Mouse (Mus musculus): ENCODE data around the gene Alx3. TPM values are rescaled to one million over a fixed set of nuclear protein-coding genes. Genes with fewer than 3 reads are reported as not detected.

Gene Alx3
- polyA plus RNA-seq, 1 experiment from 2014 or later: 0.74 TPM

DNA sequence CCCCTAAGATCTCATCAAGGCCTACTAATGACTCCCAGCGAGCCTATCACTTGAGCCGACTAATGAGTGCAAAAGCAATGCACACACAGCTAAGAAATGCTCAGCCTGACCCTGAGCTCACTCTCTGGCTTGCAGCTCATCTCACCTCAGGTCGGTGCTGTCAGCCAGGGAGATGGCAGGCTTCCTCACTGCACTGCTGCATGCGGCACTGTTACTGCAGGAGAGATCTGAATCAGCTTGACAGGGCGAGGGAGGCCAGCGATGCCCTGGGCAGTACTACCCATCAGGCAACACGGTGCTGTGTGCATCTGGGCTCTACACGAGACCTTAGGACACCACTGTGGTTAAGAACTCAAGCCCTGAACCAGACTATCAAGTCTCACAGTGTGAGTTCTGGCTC, 30.7 kb downstream of the Alx3 start:
- Histone ChIP-seq H3K4me2 (ENCODE audit: low read length) (no peak overlapping the region), H3K9ac (replicated peaks; ENCODE audit: low read length) (no peak overlapping the region), H3K27me3 (ENCODE audit: control insufficient read depth, insufficient read depth, low read length) (no peaks in the 10 kb centered on the region), H3K4me1 (ENCODE audit: control insufficient read depth, insufficient read depth, low read length) (peaks cover 20% of the 10 kb centered on the region), H3K4me3 (replicated peaks; ENCODE audit: low read depth, low read length) (no peak overlapping the region), H3K36me3 (ENCODE audit: control insufficient read depth, insufficient read depth, low read length) (peaks cover 88% of the 10 kb centered on the region), H3K27ac (replicated peaks; ENCODE audit: low read depth, low read length) (no peak overlapping the region), H3K9me3 (ENCODE audit: control insufficient read depth, low read length) (no peaks in the 10 kb centered on the region)
- 89% methylated on average over 8 of the region's 8 CpGs for WGBS
- no peak for DNase-seq
- ATAC-seq (ENCODE audit: low FRiP score, low TSS enrichment): no peak

DNA sequence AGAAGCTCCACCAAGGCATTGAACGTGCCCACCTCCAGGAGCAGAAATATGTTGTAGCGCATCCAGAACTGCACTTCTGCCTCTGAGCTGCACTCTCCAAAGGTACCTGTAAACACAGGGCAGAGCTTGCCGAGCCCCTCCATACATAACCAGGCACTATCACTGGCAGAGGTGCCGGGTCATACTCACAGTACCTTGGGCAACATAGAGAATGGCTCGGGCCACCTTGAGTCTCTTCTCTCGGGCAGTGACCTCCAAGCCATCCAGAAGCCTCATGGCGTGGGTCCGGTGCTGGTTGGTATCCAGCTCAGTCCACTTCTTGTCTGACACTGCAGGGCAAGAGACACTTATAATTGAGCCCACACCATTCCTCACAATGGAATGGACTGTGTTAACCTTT, 31.9 kb downstream of the Alx3 start:
- DNase-seq (no peak), ATAC-seq (ENCODE audit: low FRiP score, low TSS enrichment) (no peak)
- Histone ChIP-seq H3K9me3 (ENCODE audit: control insufficient read depth, low read length) (no peaks in the 10 kb centered on the region), H3K27me3 (ENCODE audit: control insufficient read depth, insufficient read depth, low read length) (no peaks in the 10 kb centered on the region), H3K4me1 (ENCODE audit: control insufficient read depth, insufficient read depth, low read length) (peaks cover 20% of the 10 kb centered on the region), H3K4me2 (ENCODE audit: low read length) (no peak overlapping the region), H3K36me3 (ENCODE audit: control insufficient read depth, insufficient read depth, low read length) (peaks cover 76% of the 10 kb centered on the region), H3K27ac (replicated peaks; ENCODE audit: low read depth, low read length) (no peak overlapping the region), H3K4me3 (replicated peaks; ENCODE audit: low read depth, low read length) (no peak overlapping the region), H3K9ac (replicated peaks; ENCODE audit: low read length) (no peak overlapping the region)
- WGBS: 97% methylated on average over 8 of the region's 8 CpGs

DNA sequence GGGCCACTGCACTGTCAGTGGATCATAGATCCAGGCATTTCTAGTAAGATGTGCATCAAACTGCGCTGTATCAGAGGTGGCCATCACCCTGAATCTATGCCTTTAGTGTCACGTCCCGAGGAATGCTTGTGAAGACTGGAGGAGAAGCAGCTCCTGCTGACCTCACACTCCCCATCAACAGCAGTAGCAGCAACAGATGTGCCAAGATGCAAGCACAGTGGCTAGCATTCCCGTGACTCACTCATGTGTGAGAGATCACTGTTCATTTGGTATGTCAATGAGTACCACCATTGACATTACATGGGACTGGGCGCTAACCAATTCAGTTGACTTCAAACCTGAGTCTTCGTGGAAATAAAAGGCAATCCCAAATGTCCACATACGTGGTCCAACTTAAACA, 32.8 kb downstream of the Alx3 start:
- Histone ChIP-seq H3K4me3 (replicated peaks; ENCODE audit: low read depth, low read length) (no peak overlapping the region), H3K9me3 (ENCODE audit: control insufficient read depth, low read length) (no peaks in the 10 kb centered on the region), H3K27me3 (ENCODE audit: control insufficient read depth, insufficient read depth, low read length) (no peaks in the 10 kb centered on the region), H3K4me2 (ENCODE audit: low read length) (no peak overlapping the region), H3K4me1 (ENCODE audit: control insufficient read depth, insufficient read depth, low read length) (peaks cover 20% of the 10 kb centered on the region), H3K9ac (replicated peaks; ENCODE audit: low read length) (no peak overlapping the region), H3K27ac (replicated peaks; ENCODE audit: low read depth, low read length) (no peak overlapping the region), H3K36me3 (ENCODE audit: control insufficient read depth, insufficient read depth, low read length) (peaks cover 68% of the 10 kb centered on the region)
- WGBS: 90% methylated on average over 7 of the region's 7 CpGs
- no peak for DNase-seq
- no peak for ATAC-seq (ENCODE audit: low FRiP score, low TSS enrichment)

- H3K36me3 ChIP-seq (ENCODE audit: control insufficient read depth, insufficient read depth, low read length): peaks cover 59% of the 10 kb centered on the region
- H3K4me3 ChIP-seq (replicated peaks; ENCODE audit: low read depth, low read length): no peak overlapping the region
- H3K27ac ChIP-seq (replicated peaks; ENCODE audit: low read depth, low read length): no peak overlapping the region
- peaks cover 20% of the 10 kb centered on the region for H3K4me1 ChIP-seq (ENCODE audit: control insufficient read depth, insufficient read depth, low read length)
- no peak overlapping the region for H3K4me2 ChIP-seq (ENCODE audit: low read length)
- H3K9me3 ChIP-seq (ENCODE audit: control insufficient read depth, low read length): no peaks in the 10 kb centered on the region
- H3K27me3 ChIP-seq (ENCODE audit: control insufficient read depth, insufficient read depth, low read length): no peaks in the 10 kb centered on the region
- 97% methylated on average over 2 of the region's 2 CpGs for WGBS
- H3K9ac ChIP-seq (replicated peaks; ENCODE audit: low read length): no peak overlapping the region; the same call in 1 of the 2 replicates
- no peak for DNase-seq
- ATAC-seq (ENCODE audit: low FRiP score, low TSS enrichment): no peak
These were observed 33.7 kb downstream of the Alx3 start for GRCm38 (mm10) chr3:107628551-107628950.

DNA sequence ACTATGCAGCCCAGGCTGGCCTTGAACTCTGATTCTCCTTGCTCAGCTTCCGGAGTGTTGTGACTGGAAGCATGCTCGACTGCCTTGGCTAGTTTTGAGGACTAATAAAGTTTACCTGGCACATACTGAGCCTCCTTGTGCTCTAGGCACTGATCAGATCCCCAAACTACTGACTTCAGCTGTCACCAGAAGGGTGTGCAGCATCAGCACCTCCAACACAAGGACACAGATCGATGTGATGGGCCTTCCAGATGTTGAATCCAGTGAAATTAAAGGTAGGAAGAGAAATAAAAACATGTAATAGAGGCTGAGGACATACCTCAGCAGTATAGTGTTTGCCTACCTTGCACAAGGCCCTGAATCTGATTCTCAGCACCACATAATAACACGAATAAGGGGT, 34.6 kb downstream of the Alx3 start:
- Histone ChIP-seq H3K9ac (replicated peaks; ENCODE audit: low read length) (0 out of 2 replicates have a peak overlapping the region, but pooled peaks have one; percentile 23), H3K4me2 (ENCODE audit: low read length) (peak overlapping the region; percentile 74; the same call in 1 of the 2 replicates), H3K27me3 (ENCODE audit: control insufficient read depth, insufficient read depth, low read length) (no peaks in the 10 kb centered on the region), H3K36me3 (ENCODE audit: control insufficient read depth, insufficient read depth, low read length) (peaks cover 50% of the 10 kb centered on the region), H3K4me3 (replicated peaks; ENCODE audit: low read depth, low read length) (no peak overlapping the region), H3K4me1 (ENCODE audit: control insufficient read depth, insufficient read depth, low read length) (peaks cover 20% of the 10 kb centered on the region), H3K9me3 (ENCODE audit: control insufficient read depth, low read length) (no peaks in the 10 kb centered on the region), H3K27ac (replicated peaks; ENCODE audit: low read depth, low read length) (no peak overlapping the region)
- DNase-seq (no peak), ATAC-seq (ENCODE audit: low FRiP score, low TSS enrichment) (no peak)
- 95% methylated on average over 4 of the region's 4 CpGs for WGBS

DNA sequence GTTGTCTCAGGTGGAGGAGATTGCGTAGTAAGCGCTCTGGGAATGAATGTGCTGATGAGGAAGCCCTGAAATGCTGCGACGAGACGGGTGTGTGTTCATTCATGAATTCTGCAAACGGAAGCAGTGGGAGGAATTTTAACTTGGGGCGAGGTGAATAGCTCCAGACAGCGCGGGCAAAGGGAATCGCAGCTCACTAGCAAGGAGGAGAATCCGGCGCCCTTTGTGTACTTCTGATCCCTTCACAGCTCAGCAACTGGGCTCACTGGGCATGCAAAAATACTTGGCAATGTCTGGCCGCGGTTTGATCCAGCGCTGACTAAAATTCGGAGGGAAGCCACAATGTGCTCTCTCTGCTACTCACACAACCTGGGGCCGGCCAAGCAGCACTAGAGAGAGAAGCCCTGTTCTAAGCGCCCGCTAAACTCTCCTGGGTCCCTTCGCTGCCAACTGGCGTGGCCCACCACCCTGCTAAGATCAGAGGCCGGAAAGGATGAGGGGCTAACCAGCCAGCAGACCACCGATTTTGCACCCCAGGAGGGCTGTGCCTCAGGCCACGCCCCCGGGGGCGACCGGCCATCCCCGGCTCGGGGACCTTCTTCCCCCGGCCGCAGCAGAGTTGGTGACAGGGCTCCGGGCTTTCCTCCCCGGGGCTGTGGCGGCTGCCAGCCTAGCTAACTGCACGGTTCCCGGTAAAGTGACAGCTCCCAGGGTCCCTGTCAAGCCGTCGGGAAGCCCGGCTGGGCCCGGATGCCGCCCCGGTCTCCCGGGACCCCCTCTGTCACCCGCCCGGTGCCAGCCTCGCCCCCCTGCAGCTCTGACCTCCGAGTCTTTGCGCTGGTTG, 36.1 kb downstream of the Alx3 start, which contains the start of gene Gm10961:
Gm10961 (plus strand) TSS at position 641 of the 841 bp plus-strand sequence.
- H3K4me2 ChIP-seq (ENCODE audit: low read length): peak within 1 kb of the TSS; percentile 74
- WGBS: under 1% methylated on average over 47 of the region's 48 CpGs
- peak within 1 kb of the TSS; percentile 98 for H3K27ac ChIP-seq (replicated peaks; ENCODE audit: low read depth, low read length)
- peaks cover 35% of the 10 kb centered on the region for H3K36me3 ChIP-seq (ENCODE audit: control insufficient read depth, insufficient read depth, low read length)
- DNase-seq (peak; percentile 67), ATAC-seq (ENCODE audit: low FRiP score, low TSS enrichment) (peak; percentile 87)
- no peaks in the 10 kb centered on the region for H3K9me3 ChIP-seq (ENCODE audit: control insufficient read depth, low read length)
- H3K27me3 ChIP-seq (ENCODE audit: control insufficient read depth, insufficient read depth, low read length): no peaks in the 10 kb centered on the region
- H3K4me1 ChIP-seq (ENCODE audit: control insufficient read depth, insufficient read depth, low read length): peaks cover 20% of the 10 kb centered on the region
- peak within 1 kb of the TSS; percentile 99 for H3K4me3 ChIP-seq (replicated peaks; ENCODE audit: low read depth, low read length)
- peak within 1 kb of the TSS; percentile 98 for H3K9ac ChIP-seq (replicated peaks; ENCODE audit: low read length)

DNA sequence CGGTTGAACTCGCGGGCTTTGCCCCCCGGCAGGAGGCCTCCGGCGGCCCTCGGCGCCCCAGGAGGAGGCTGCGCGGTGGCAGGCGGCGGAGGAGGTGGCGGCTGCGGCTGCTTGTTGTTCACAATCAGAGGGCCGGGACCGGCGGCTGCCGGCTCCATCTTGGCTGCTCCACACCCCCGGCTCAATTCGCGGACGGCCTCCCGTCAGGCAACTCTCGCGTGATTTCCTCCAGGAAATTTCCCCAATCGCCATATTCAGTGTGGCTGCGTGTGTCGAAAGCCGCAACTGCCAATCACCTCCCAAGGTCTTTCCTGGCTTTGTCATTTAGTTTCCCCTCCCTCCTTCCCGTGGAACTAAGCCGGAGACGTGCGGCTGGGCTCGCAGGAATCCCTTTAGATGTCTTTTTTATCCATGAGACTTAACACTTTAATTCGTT, 36.7 kb downstream of the Alx3 start, which contains the start of gene Strip1:
Strip1 (minus strand) TSS at position 172 of the 436 bp plus-strand sequence.
- ATAC-seq (ENCODE audit: low FRiP score, low TSS enrichment): peak; percentile 96
- Histone ChIP-seq H3K4me3 (replicated peaks; ENCODE audit: low read depth, low read length) (peak within 1 kb of the TSS; percentile 99), H3K27ac (replicated peaks; ENCODE audit: low read depth, low read length) (peak within 1 kb of the TSS; percentile 98), H3K4me2 (ENCODE audit: low read length) (peak within 1 kb of the TSS; percentile 74), H3K4me1 (ENCODE audit: control insufficient read depth, insufficient read depth, low read length) (peaks cover 20% of the 10 kb centered on the region), H3K27me3 (ENCODE audit: control insufficient read depth, insufficient read depth, low read length) (no peaks in the 10 kb centered on the region), H3K36me3 (ENCODE audit: control insufficient read depth, insufficient read depth, low read length) (peaks cover 29% of the 10 kb centered on the region), H3K9me3 (ENCODE audit: control insufficient read depth, low read length) (no peaks in the 10 kb centered on the region), H3K9ac (replicated peaks; ENCODE audit: low read length) (peak within 1 kb of the TSS; percentile 98)
- WGBS: under 1% methylated on average over 34 of the region's 35 CpGs
- peak; percentile 98 for DNase-seq

DNA sequence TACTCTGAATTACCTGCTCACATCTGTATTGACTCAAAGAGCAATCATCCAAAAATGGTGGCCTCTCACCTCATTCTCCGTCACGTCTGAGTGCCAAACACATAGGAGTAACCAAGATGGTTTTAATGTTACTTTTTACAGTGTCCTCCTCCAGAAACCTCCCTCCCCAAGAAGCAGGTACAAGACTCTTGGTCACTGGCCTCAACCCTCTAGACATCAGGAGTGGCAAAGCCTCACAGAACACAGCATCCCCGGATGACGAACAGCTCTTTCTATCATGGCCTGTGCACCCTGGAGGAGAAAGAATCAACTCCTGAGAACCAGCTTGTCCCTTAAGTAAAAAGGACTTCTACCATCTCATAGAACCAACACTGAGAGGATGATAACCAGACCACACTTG, 38.0 kb downstream of the Alx3 start:
- H3K9me3 ChIP-seq (ENCODE audit: control insufficient read depth, low read length): no peaks in the 10 kb centered on the region
- peaks cover 17% of the 10 kb centered on the region for H3K36me3 ChIP-seq (ENCODE audit: control insufficient read depth, insufficient read depth, low read length)
- no peak overlapping the region for H3K9ac ChIP-seq (replicated peaks; ENCODE audit: low read length)
- WGBS: 92% methylated on average over 4 of the region's 4 CpGs
- H3K27me3 ChIP-seq (ENCODE audit: control insufficient read depth, insufficient read depth, low read length): no peaks in the 10 kb centered on the region
- DNase-seq (no peak), ATAC-seq (ENCODE audit: low FRiP score, low TSS enrichment) (no peak)
- no peak overlapping the region for H3K4me2 ChIP-seq (ENCODE audit: low read length)
- peaks cover 20% of the 10 kb centered on the region for H3K4me1 ChIP-seq (ENCODE audit: control insufficient read depth, insufficient read depth, low read length)
- no peak overlapping the region for H3K4me3 ChIP-seq (replicated peaks; ENCODE audit: low read depth, low read length)
- no peak overlapping the region for H3K27ac ChIP-seq (replicated peaks; ENCODE audit: low read depth, low read length)

- WGBS: 94% methylated on average over 9 of the region's 9 CpGs
- Histone ChIP-seq H3K27ac (replicated peaks; ENCODE audit: low read depth, low read length) (no peak overlapping the region), H3K9me3 (ENCODE audit: control insufficient read depth, low read length) (no peaks in the 10 kb centered on the region), H3K36me3 (ENCODE audit: control insufficient read depth, insufficient read depth, low read length) (peaks cover 5% of the 10 kb centered on the region), H3K4me1 (ENCODE audit: control insufficient read depth, insufficient read depth, low read length) (peaks cover 15% of the 10 kb centered on the region), H3K27me3 (ENCODE audit: control insufficient read depth, insufficient read depth, low read length) (no peaks in the 10 kb centered on the region), H3K4me2 (ENCODE audit: low read length) (no peak overlapping the region), H3K9ac (replicated peaks; ENCODE audit: low read length) (no peak overlapping the region), H3K4me3 (replicated peaks; ENCODE audit: low read depth, low read length) (no peak overlapping the region)
- ATAC-seq (ENCODE audit: low FRiP score, low TSS enrichment) (no peak), DNase-seq (no peak)
These were observed 39.1 kb downstream of the Alx3 start for GRCm38 (mm10) chr3:107633906-107634305.

Measured in midbrain, embryonic 14.5 days (tissue).